Mouse (Mus musculus): ENCODE measurements around the gene Tomm5. TPM values are rescaled to one million over a fixed set of nuclear protein-coding genes. Genes with fewer than 3 reads are reported as not detected.
"Not testable (repeated sequence)": the region's sequence is repeated elsewhere in the genome, so short reads cannot be mapped to it uniquely, and the experiment has no call there.

The Tomm5 gene
- polyA plus RNA-seq, 1 experiment from 2014 or later = 276 TPM

- no peak for ATAC-seq
Measured at GRCm38 (mm10) chr4:45097198-45097872, 10.6 kb downstream of the Tomm5 start.

GRCm38 (mm10) chr4:45084895-45085290 is 23.0 kb downstream of the Tomm5 start:
- H3K4me1 ChIP-seq = peaks cover 56% of the 10 kb centered on the region
- ATAC-seq = no peak
- H3K9ac ChIP-seq = peak overlapping the region; percentile 55
- H3K9me3 ChIP-seq (replicated peaks) = no peaks in the 10 kb centered on the region
- H3K4me2 ChIP-seq = peak overlapping the region; percentile 98
- no peaks in the 10 kb centered on the region for H3K36me3 ChIP-seq
- H3K27ac ChIP-seq = peak overlapping the region; percentile 61
- H3K4me3 ChIP-seq = peak overlapping the region; percentile 87
- WGBS (ENCODE audit: insufficient replicate concordance) = 47% methylated on average over 8 of the region's 8 CpGs
- no peaks in the 10 kb centered on the region; the same call in 1 of the 2 replicates for H3K27me3 ChIP-seq (replicated peaks)

More at GRCm38 (mm10) chr4:45097198-45097872, 10.6 kb downstream of the Tomm5 start:
- peaks cover 15% of the 10 kb centered on the region for H3K36me3 ChIP-seq
- H3K4me1 ChIP-seq = peaks cover 5% of the 10 kb centered on the region; the same call in 1 of the 2 replicates
- H3K27ac ChIP-seq = no peak overlapping the region
- H3K27me3 ChIP-seq (replicated peaks) = peaks cover 9% of the 10 kb centered on the region; the same call in 1 of the 2 replicates
- WGBS (ENCODE audit: insufficient replicate concordance) = 34% methylated on average over 7 of the region's 7 CpGs
- H3K9ac ChIP-seq = no peak overlapping the region
- no peak overlapping the region for H3K4me3 ChIP-seq
- no peak overlapping the region for H3K4me2 ChIP-seq
- H3K9me3 ChIP-seq (replicated peaks) = no peaks in the 10 kb centered on the region

- Histone ChIP-seq H3K36me3 (no peaks in the 10 kb centered on the region), H3K9ac (peak within 1 kb of the TSS; percentile 92), H3K4me3 (peak within 1 kb of the TSS; percentile 87), H3K27me3 (replicated peaks) (no peaks in the 10 kb centered on the region; the same call in 1 of the 2 replicates), H3K4me1 (peaks cover 56% of the 10 kb centered on the region), H3K27ac (peak within 1 kb of the TSS; percentile 78), H3K9me3 (replicated peaks) (no peaks in the 10 kb centered on the region), H3K4me2 (peak within 1 kb of the TSS; percentile 98)
- under 1% methylated on average over 62 of the region's 77 CpGs for WGBS (ENCODE audit: insufficient replicate concordance)
- ATAC-seq = peak; percentile 96
Measured at GRCm38 (mm10) chr4:45084021-45084894, 23.7 kb downstream of the Tomm5 start, which contains the start of gene Fbxo10. Gene Fbxo10, minus strand, starts transcription at chr4:45084604.

- Histone ChIP-seq H3K4me2 (peak overlapping the region; percentile 98), H3K4me3 (peak overlapping the region; percentile 87), H3K27me3 (replicated peaks) (no peaks in the 10 kb centered on the region), H3K9me3 (replicated peaks) (no peaks in the 10 kb centered on the region), H3K9ac (peak overlapping the region; percentile 92), H3K36me3 (0 out of 2 replicates have a peak, but pooled peaks cover 1% of the 10 kb centered on the region), H3K4me1 (peaks cover 56% of the 10 kb centered on the region), H3K27ac (no peak overlapping the region)
- ATAC-seq = no peak
- 5% methylated on average over 8 of the region's 8 CpGs for WGBS (ENCODE audit: insufficient replicate concordance)
Measured at GRCm38 (mm10) chr4:45083487-45083886, 24.4 kb downstream of the Tomm5 start.

GRCm38 (mm10) chr4:45082951-45083350 is 25.0 kb downstream of the Tomm5 start:
- Histone ChIP-seq H3K4me2 (peak overlapping the region; percentile 98), H3K27ac (no peak overlapping the region), H3K9me3 (replicated peaks) (0 out of 2 replicates have a peak, but pooled peaks cover under 1% of the 10 kb centered on the region), H3K9ac (no peak overlapping the region), H3K27me3 (replicated peaks) (no peaks in the 10 kb centered on the region), H3K4me1 (peaks cover 56% of the 10 kb centered on the region), H3K4me3 (peak overlapping the region; percentile 87; the same call in 1 of the 2 replicates), H3K36me3 (peaks cover 3% of the 10 kb centered on the region; the same call in 1 of the 2 replicates)
- no peak for ATAC-seq
- WGBS (ENCODE audit: insufficient replicate concordance) = 77% methylated on average over 9 of the region's 9 CpGs

GRCm38 (mm10) chr4:45081041-45081440 is 26.9 kb downstream of the Tomm5 start:
- H3K27me3 ChIP-seq (replicated peaks); H3K9me3 ChIP-seq (replicated peaks); H3K9ac ChIP-seq; ATAC-seq; H3K4me2 ChIP-seq; H3K4me3 ChIP-seq; H3K36me3 ChIP-seq; H3K27ac ChIP-seq: not testable (repeated sequence)
- peaks cover 43% of the 10 kb centered on the region for H3K4me1 ChIP-seq
- 68% methylated on average over 4 of the region's 4 CpGs for WGBS (ENCODE audit: insufficient replicate concordance)

- Histone ChIP-seq H3K9ac (no peak overlapping the region), H3K9me3 (replicated peaks) (0 out of 2 replicates have a peak, but pooled peaks cover 3% of the 10 kb centered on the region), H3K27me3 (replicated peaks) (no peaks in the 10 kb centered on the region), H3K4me3 (no peak overlapping the region), H3K4me2 (peak overlapping the region; percentile 42), H3K36me3 (peaks cover 13% of the 10 kb centered on the region; the same call in 1 of the 2 replicates), H3K4me1 (peaks cover 70% of the 10 kb centered on the region), H3K27ac (peak overlapping the region; percentile 72)
- ATAC-seq = peak; percentile 85
- WGBS (ENCODE audit: insufficient replicate concordance) = 27% methylated on average over 6 of the region's 6 CpGs
Measured at GRCm38 (mm10) chr4:45073544-45073943, 34.4 kb downstream of the Tomm5 start.

GRCm38 (mm10) chr4:45072261-45072973 is 35.5 kb downstream of the Tomm5 start:
- ATAC-seq = no peak
- no peaks in the 10 kb centered on the region for H3K27me3 ChIP-seq (replicated peaks)
- 0 out of 2 replicates have a peak overlapping the region, but pooled peaks have one; percentile 1 for H3K9ac ChIP-seq
- WGBS (ENCODE audit: insufficient replicate concordance) = 78% methylated on average over 15 of the region's 15 CpGs
- H3K27ac ChIP-seq = peak overlapping the region; percentile 72; the same call in 1 of the 2 replicates
- H3K4me2 ChIP-seq = no peak overlapping the region
- H3K36me3 ChIP-seq = 0 out of 2 replicates have a peak, but pooled peaks cover 6% of the 10 kb centered on the region
- H3K9me3 ChIP-seq (replicated peaks) = no peaks in the 10 kb centered on the region
- H3K4me3 ChIP-seq = no peak overlapping the region
- H3K4me1 ChIP-seq = peaks cover 70% of the 10 kb centered on the region

- WGBS (ENCODE audit: insufficient replicate concordance) = 72% methylated on average over 4 of the region's 4 CpGs
- Histone ChIP-seq H3K4me2 (no peak overlapping the region), H3K9me3 (replicated peaks) (no peaks in the 10 kb centered on the region), H3K4me1 (peaks cover 37% of the 10 kb centered on the region), H3K36me3 (0 out of 2 replicates have a peak, but pooled peaks cover 6% of the 10 kb centered on the region), H3K27ac (no peak overlapping the region), H3K27me3 (replicated peaks) (no peaks in the 10 kb centered on the region), H3K4me3 (no peak overlapping the region), H3K9ac (no peak overlapping the region)
- ATAC-seq = no peak
Measured at GRCm38 (mm10) chr4:45067742-45068141, 40.2 kb downstream of the Tomm5 start.

- no peak overlapping the region for H3K27ac ChIP-seq
- peaks cover 23% of the 10 kb centered on the region for H3K4me1 ChIP-seq
- H3K36me3 ChIP-seq = peaks cover 10% of the 10 kb centered on the region
- no peak for ATAC-seq
- H3K9me3 ChIP-seq (replicated peaks) = no peaks in the 10 kb centered on the region
- 29% methylated on average over 2 of the region's 2 CpGs for WGBS (ENCODE audit: insufficient replicate concordance)
- H3K4me3 ChIP-seq = no peak overlapping the region
- no peaks in the 10 kb centered on the region for H3K27me3 ChIP-seq (replicated peaks)
- no peak overlapping the region for H3K4me2 ChIP-seq
- H3K9ac ChIP-seq = no peak overlapping the region
Measured at GRCm38 (mm10) chr4:45066036-45066730, 41.7 kb downstream of the Tomm5 start.

GRCm38 (mm10) chr4:45064577-45064976 is 43.3 kb downstream of the Tomm5 start:
- Histone ChIP-seq H3K36me3 (peaks cover 24% of the 10 kb centered on the region), H3K27me3 (replicated peaks) (no peaks in the 10 kb centered on the region), H3K9me3 (replicated peaks) (no peaks in the 10 kb centered on the region), H3K4me2 (no peak overlapping the region), H3K27ac (no peak overlapping the region), H3K9ac (no peak overlapping the region), H3K4me1 (peaks cover 8% of the 10 kb centered on the region), H3K4me3 (no peak overlapping the region)
- WGBS (ENCODE audit: insufficient replicate concordance) = 72% methylated on average over 2 of the region's 2 CpGs
- no peak for ATAC-seq
